Mouse (Mus musculus) kidney, adult 9 months (tissue): ENCODE measurements around the gene Psmg1.
A peak's percentile ranks its signal among the peaks of the same experiment; 100 is the strongest.

ENCODE experiments used
- DNase-seq: peaks from one replicate; pipeline ENCODE4 v3.0.0; 2022

The Psmg1 gene

DNA sequence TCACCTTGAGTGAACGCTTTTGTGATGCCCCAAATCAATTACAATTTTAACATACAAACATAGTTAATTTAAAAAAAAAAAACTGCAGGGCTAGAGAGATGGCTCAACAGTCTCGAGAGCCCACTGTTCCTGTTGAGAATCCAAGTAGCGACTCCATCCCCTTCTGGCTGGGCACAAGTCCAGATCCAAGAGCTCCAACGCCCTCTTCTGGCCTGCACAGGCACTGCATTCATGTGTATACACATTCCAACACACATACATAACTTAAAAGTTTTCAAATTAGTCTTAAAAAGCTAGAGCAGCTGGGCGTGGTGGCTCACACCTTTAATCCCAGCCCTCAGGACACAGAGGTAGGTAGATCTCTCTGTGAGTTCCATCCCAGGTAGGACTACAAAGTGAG, 34.1 kb downstream of the Psmg1 start:
- DNase-seq, result no peak

DNA sequence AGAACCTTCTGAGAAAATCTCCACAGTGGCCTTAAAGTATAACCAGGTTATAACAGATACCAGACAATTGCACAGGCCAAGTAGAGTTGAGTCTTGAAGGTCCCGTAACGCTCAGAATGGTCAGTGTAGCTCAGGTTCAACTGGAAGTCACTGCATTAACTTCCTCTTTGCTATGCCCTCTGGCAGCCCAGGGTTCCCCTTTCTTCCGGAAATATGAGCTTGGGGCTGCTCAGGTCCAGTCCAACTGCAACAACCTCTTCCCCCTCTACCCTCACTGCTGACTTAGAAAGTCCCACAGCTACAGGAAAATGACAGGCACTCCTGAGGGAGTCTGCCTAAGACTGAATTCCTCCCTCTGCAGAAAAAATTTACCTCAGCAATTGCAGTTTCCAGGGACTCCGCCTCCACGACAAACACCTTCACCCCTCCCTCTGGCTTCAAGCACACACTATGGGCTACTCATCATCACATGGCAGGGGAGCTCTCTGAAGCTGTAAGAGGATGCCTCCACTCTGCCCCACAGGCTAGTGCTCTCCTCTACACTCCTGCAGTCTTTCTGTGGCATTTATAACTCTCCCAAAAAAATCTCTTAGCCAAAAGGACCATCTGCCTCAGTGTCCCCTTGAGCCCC, 34.9 kb downstream of the Psmg1 start:
- DNase-seq, result no peak

DNA sequence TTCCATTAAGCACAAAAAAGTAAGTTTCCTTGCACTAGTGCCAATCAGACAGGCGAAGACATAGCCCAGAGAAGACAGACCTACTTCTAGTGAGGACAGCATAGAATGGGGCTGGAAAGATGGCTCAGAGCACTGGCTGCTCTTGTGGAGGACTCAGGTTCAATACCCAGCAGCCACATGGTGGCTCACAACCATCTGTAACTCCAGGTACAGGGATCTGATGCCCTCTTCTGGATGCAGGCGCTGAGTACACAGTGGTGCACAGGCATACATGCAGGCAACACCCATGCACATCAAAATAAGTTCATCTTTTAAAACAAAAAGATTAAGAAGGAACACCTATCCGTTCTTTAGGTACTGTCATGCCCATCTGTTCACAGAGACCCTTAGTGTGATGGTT, 36.4 kb downstream of the Psmg1 start:
- no peak for DNase-seq

DNA sequence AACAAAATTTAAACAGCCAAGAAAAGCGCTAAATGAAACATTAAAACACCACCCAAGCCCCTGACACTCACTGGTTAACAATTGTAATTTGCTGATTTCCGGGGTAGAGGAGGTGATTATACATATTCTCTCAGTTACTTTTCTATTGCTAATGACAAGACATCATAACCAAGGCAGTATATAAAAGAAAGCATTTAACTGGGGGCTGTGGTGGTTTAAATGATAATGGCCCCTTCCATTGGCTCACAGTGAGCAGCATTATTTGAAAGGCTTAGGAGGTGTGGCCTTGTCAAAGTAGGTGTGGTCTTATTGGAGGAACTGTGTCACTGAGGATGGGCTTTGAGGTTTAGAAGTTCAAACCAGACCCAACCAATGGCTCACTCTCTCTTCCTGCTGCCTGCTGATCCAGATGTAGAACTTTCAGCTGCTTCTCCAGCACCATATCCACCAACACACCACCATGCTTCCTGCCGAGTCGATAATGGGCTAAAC, 37.6 kb downstream of the Psmg1 start:
- DNase-seq, result no peak

DNA sequence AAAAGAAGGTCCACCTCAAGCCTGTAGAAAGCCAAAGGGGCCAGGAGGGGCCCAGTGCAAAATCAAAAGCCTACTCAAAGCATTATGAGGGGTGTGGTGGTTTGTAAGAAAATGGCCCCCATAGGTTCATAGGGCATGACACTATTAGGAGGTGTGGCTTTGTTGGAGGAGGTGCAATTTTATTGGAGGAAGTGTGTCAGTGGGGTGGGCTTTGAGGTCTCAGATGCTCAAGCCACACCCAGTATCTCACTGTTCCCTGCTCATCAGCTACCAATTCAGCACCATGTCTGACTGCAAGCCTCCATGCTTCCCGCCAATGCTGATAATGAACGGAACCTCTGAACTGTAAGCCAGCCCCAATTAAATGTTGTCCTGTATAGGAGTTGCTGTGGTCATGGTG, 39.3 kb downstream of the Psmg1 start:
- DNase-seq, result no peak

DNA sequence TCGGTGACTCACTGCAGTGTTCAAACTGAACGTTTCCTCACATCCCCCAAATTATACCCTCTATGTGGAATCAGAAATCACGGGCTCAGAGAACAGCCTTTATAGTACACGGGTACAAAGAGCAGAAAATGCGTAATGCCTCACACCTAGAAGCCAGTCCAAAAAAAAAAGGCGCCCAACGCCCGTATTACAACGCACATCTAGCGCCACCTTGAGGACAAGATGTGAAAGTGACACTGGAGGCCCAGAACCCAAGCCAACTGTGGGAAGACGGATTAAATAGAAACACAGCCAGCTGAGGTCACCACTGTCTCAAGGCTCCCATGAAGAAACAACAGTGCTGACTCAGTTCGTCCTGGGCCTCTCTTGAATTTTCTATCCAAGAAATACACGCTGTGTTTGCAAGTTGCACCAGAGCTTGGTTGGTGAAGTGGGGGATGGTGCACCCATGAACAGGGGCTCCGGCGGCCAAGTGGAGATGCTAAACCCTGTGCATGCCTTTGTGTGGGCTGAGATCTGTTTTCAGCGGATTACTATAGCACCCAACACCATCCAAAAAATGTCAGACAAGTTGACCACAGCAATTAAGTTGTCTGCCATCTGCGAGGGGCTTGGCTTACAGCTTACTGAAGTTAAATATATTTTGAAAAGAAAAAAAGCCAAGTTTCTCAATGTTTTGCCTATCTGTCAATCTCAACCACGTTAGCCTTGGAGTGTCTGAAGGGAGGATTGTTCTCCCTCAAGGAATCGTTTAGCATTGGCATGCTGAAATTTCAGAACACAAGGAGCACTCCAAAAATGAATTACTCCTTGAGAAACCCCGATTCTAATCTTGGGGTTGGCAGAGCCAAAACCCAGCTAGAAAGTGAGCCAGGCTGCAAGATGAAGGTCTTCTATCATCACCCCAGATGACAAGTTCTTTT, 45.1 kb downstream of the Psmg1 start:
- peak; percentile 85 for DNase-seq

DNA sequence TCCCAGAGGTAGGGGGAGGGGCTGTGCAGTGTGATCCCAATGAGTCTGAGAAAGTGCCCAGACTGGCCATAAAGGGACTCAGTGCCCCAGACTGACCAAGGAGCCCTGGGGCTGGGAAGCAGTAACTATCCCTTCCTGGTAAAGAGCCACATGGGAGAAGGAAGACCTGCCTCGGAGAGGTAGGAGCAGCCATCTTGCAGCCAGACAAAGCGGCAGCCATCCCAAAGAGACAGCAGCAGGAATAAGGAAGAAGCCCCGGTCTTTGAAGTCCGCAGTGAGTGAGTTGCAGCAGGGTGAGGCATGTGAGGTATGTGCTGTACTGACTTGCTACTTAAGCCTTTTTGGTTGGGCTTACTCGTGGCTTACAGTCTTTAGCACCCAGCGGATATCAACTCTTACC, 47.6 kb downstream of the Psmg1 start:
- no peak for DNase-seq

DNA sequence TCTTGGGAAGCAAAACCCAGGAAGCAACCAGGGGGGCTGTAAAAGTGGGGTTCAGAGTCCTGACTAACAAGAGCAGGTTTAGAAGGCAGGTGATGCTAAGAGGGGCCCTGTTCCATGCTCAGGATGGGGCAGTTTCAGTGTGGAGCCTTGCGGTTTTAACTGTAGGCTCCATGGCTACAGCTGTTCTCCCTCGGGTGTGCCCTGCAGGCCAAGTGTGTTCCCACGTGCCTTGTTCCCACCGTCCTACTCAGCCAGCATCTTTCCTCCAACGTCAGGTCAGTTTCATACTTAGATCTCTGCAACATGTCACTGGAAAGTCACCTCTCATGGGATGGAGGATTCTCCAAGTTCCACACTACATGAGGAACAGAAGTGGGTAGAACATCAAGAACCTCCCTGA, 49.2 kb downstream of the Psmg1 start:
- DNase-seq, result no peak

DNA sequence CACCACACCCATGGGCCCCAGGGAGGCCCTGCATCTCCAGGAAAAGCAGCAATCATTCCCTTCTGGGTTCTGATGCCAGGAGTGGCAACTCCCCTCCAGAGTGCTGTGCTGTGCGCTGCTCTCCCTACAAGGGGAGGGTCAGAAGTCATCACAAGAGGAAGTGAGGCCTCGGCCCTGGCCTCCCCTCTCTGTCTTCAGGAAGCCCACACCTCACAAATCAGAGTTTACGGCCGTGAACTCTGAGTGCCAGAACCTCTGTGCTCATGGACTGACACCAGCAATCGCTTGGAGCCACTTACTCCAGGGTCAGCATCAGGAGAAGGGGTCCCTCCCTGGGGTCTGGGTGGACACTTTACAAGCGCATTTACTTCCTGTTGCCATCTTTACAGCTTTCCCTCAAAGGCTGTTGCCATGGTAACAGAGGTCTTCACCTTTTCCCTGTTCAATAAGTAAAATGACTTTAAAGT, 55.2 kb downstream of the Psmg1 start:
- DNase-seq, result peak; percentile 11

DNA sequence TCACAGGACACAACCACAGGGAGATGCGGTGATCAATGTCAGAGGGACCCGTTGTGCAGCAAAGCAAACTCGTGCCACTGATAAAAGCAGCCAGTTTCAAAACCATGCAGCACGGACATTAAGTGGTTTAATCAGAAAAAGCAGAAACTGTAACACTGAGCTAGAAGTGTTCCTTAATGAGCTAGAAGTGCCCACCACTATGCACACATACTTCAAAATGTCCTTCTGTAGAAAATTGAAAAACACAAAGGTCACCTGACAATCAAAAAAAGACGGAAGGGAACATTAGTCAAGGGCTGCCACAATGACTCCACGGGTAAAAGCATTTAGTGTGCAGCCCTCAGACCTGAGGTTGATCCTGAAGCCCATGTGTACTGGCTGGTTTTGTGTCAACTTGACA, 57.9 kb downstream of the Psmg1 start:
- no peak for DNase-seq

DNA sequence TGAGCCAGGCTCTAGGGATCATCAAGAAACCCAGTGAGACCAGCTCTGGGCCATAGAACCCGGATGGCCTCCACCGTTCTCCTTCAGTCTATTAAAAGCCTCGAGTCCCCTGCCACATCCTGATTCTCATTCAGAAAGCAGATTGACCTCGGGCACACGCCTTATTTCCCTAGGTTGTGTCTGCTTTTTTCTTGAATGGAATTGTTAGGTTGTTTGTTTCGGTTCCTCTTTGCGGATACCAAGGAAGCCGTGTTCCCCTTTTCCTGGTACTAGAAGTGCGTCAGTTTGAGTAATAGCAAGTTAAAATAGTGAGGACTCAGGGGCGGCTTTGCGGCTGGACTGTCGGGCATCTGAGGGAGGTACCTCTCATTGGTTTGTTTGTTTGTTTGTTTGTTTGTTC, 59.3 kb downstream of the Psmg1 start:
- peak; percentile 22 for DNase-seq
